Mouse (Mus musculus) heart, adult 2 months (tissue): ENCODE measurements around the gene Rgl1.

Experiments used
- CTCF ChIP-seq: fragments of 200-600 bp; IDR thresholded peaks from 2 replicates; pipeline ENCODE4 v1.8.1; 2022; ENCODE audit warnings: antibody characterized with exemption, mild to moderate bottlenecking, moderate library complexity
- EP300 ChIP-seq: fragments of 200-500 bp; IDR thresholded peaks from 2 replicates; pipeline ENCODE4 v1.6.1; 2011; ENCODE audit warnings: low read depth, low read length, control low read depth; ENCODE audit not compliant: insufficient read depth
- POLR2A ChIP-seq: fragments of 200-500 bp; IDR thresholded peaks from 2 replicates; pipeline ENCODE4 v1.6.1; 2011; ENCODE audit warnings: mild to moderate bottlenecking, low read depth, low read length, control low read depth; ENCODE audit not compliant: insufficient read depth

GRCm38 (mm10) chr1:152593831-152594549, 172.2 kb downstream of the Rgl1 start:
- TF ChIP-seq CTCF: no peak
- no peak for TF ChIP-seq POLR2A
- no peak for TF ChIP-seq EP300
